Mouse (Mus musculus) kidney, embryonic 15.5 days (tissue): ENCODE measurements at regions not wholly inside any gene's neighbourhood (a gene's known extent, or its start where the extent isn't known, plus 50 kb on each side); places are given as distances from the start of the nearest gene placed in this dataset.

Experiments
- ATAC-seq: fragments of 200-750 bp; cut with Nextera tagmentation; replicated peaks from 2 replicates; pipeline ENCODE4 v1.8.0; 2017; ENCODE audit warnings: moderate TSS enrichment; ENCODE audit not compliant: low FRiP score
- H3K27ac ChIP-seq: fragments of 300-500 bp; sonication (generic); 2 replicates; pipeline ENCODE4 v1.5.1; 2015; ENCODE audit warnings: mild to moderate bottlenecking, inconsistent platforms
- H3K27me3 ChIP-seq: fragments of 300-500 bp; sonication (generic); 2 replicates; pipeline ENCODE4 v1.6.1; 2015; ENCODE audit warnings: inconsistent platforms
- H3K36me3 ChIP-seq: fragments of 300-500 bp; sonication (generic); 2 replicates; pipeline ENCODE4 v1.6.1; 2015; ENCODE audit warnings: inconsistent platforms
- H3K4me1 ChIP-seq: fragments of 300-500 bp; sonication (generic); 2 replicates; pipeline ENCODE4 v1.6.1; 2015; ENCODE audit warnings: inconsistent platforms
- H3K4me2 ChIP-seq: fragments of 300-500 bp; sonication (generic); 2 replicates; pipeline ENCODE4 v1.6.1; 2015; ENCODE audit warnings: moderate library complexity, mild to moderate bottlenecking, inconsistent platforms
- H3K4me3 ChIP-seq: fragments of 300-500 bp; sonication (generic); replicated peaks from 2 replicates; pipeline ENCODE4 v1.5.1; 2015; ENCODE audit warnings: mild to moderate bottlenecking, inconsistent platforms
- H3K9ac ChIP-seq: fragments of 300-500 bp; sonication (generic); 2 replicates; pipeline ENCODE4 v1.6.1; 2015; ENCODE audit warnings: mild to moderate bottlenecking, inconsistent platforms
- H3K9me3 ChIP-seq: fragments of 300-500 bp; sonication (generic); replicated peaks from 2 replicates; pipeline ENCODE4 v1.6.1; 2016; ENCODE audit warnings: inconsistent platforms
- WGBS: fragments of 180-500 bp; shearing (Covaris S2); methylation state at CpG from one replicate; pipeline ENCODE4 v1.1.7; 2015; ENCODE audit warnings: mixed read lengths; 5-methylcytosine and 5-hydroxymethylcytosine counted together

- ATAC-seq = peak; percentile 92
- WGBS = 28% methylated on average over 3 of the region's 3 CpGs
- peaks cover 4% of the 10 kb centered on the region; the same call in 1 of the 2 replicates for H3K9me3 ChIP-seq
These were observed 398.3 kb downstream of the Gm4340 start for GRCm38 (mm10) chr10:104592009-104592603.

GRCm38 (mm10) chr10:104595920-104596319 is 402.1 kb downstream of the Gm4340 start:
- Histone ChIP-seq H3K36me3 (no peaks in the 10 kb centered on the region), H3K9me3 (no peaks in the 10 kb centered on the region), H3K4me2 (no peak overlapping the region), H3K4me3 (no peak overlapping the region), H3K9ac (no peak overlapping the region), H3K4me1 (no peaks in the 10 kb centered on the region), H3K27ac (no peak overlapping the region), H3K27me3 (no peaks in the 10 kb centered on the region)
- 85% methylated on average over 5 of the region's 5 CpGs for WGBS
- ATAC-seq = no peak

More at GRCm38 (mm10) chr10:104592009-104592603, 398.3 kb downstream of the Gm4340 start:
- Histone ChIP-seq H3K4me1 (no peaks in the 10 kb centered on the region), H3K27ac (no peak overlapping the region), H3K4me2 (no peak overlapping the region), H3K9ac (no peak overlapping the region), H3K4me3 (no peak overlapping the region), H3K27me3 (no peaks in the 10 kb centered on the region), H3K36me3 (no peaks in the 10 kb centered on the region)

GRCm38 (mm10) chr10:104627629-104628028 is 433.8 kb downstream of the Gm4340 start:
- Histone ChIP-seq H3K27me3 (no peaks in the 10 kb centered on the region), H3K9ac (no peak overlapping the region), H3K27ac (no peak overlapping the region), H3K4me2 (no peak overlapping the region), H3K9me3 (no peaks in the 10 kb centered on the region), H3K36me3 (no peaks in the 10 kb centered on the region), H3K4me3 (no peak overlapping the region), H3K4me1 (no peaks in the 10 kb centered on the region)
- ATAC-seq = no peak
- 55% methylated on average over 1 of the region's 1 CpGs for WGBS

- H3K4me3 ChIP-seq = no peak overlapping the region
- no peak overlapping the region for H3K9ac ChIP-seq
- no peaks in the 10 kb centered on the region for H3K36me3 ChIP-seq
- 87% methylated on average over 8 of the region's 8 CpGs for WGBS
- no peak overlapping the region for H3K27ac ChIP-seq
- no peaks in the 10 kb centered on the region for H3K4me1 ChIP-seq
- no peaks in the 10 kb centered on the region for H3K9me3 ChIP-seq
- H3K4me2 ChIP-seq = no peak overlapping the region
- no peak for ATAC-seq
- H3K27me3 ChIP-seq = no peaks in the 10 kb centered on the region
These were observed 457.2 kb downstream of the Gm4340 start for GRCm38 (mm10) chr10:104651020-104651419.

DNA sequence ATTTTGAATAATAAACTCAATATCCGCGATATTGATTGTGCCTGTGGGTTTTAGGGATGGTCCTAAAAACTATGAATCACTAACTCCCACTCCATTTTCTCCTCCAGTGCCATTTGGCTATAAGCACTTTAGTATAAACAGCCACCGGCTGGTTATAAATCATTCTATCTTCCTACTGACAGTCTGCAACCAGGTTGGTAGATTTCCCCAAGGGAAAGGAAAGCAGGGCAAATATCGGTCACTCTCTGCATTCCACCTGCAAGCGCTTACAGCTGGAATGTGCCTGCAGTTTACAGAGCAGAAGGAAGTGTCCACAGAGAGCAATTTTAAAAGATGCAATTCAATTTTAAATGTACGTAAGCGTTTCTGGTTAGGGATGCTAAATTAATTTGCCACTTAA is 466.5 kb downstream of the Gm4340 start:
- Histone ChIP-seq H3K4me1 (no peaks in the 10 kb centered on the region), H3K36me3 (no peaks in the 10 kb centered on the region), H3K27me3 (no peaks in the 10 kb centered on the region), H3K4me2 (no peak overlapping the region), H3K9ac (no peak overlapping the region), H3K9me3 (no peaks in the 10 kb centered on the region), H3K4me3 (no peak overlapping the region), H3K27ac (no peak overlapping the region)
- ATAC-seq = no peak
- 58% methylated on average over 7 of the region's 7 CpGs for WGBS

DNA sequence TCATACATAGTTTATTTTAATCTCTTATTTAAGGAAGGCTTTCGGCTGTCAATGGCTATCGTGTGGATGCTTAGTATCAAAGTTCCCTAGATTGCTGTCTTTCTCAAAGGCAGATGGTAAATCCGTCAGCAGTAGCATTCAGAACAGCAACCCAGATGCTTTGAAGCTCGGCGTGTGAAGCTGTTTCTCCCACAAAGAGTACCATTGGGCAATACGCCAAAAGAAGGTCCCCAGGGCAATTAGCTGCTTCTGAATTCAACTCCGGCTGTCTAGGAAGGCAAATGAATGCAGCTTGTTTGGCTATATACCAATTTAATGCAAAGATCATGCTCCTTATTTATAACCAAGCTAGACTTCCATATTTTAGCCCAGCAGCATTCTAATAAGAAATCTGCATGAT is 467.8 kb downstream of the Gm4340 start:
- Histone ChIP-seq H3K9ac (no peak overlapping the region), H3K9me3 (no peaks in the 10 kb centered on the region), H3K4me3 (no peak overlapping the region), H3K27ac (no peak overlapping the region), H3K4me2 (no peak overlapping the region), H3K27me3 (no peaks in the 10 kb centered on the region), H3K4me1 (no peaks in the 10 kb centered on the region), H3K36me3 (no peaks in the 10 kb centered on the region)
- ATAC-seq = no peak
- 38% methylated on average over 7 of the region's 7 CpGs for WGBS

DNA sequence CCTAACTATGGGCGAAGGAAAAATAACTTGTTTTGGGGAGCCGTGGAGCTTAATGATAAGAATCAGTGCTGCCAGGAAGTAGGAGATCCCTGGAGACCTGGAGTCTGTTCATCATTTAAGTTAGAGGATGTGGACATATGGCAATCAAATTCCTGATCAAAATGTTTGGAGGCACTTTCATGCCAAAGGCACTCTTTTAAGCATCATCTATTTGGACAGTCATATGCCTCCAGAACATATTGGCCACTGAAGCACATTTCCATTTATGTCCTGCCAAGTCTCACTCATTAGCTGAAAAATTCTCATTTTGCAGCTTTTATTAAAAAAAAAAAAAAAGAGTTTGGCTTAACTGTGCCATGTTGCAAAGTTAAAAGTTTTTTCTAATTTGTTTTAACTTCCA is 474.4 kb downstream of the Gm4340 start:
- Histone ChIP-seq H3K9ac (no peak overlapping the region), H3K4me3 (no peak overlapping the region), H3K9me3 (no peaks in the 10 kb centered on the region), H3K4me2 (no peak overlapping the region), H3K36me3 (no peaks in the 10 kb centered on the region), H3K4me1 (no peaks in the 10 kb centered on the region), H3K27me3 (no peaks in the 10 kb centered on the region), H3K27ac (no peak overlapping the region)
- ATAC-seq = no peak
- WGBS = 75% methylated on average over 2 of the region's 2 CpGs

DNA sequence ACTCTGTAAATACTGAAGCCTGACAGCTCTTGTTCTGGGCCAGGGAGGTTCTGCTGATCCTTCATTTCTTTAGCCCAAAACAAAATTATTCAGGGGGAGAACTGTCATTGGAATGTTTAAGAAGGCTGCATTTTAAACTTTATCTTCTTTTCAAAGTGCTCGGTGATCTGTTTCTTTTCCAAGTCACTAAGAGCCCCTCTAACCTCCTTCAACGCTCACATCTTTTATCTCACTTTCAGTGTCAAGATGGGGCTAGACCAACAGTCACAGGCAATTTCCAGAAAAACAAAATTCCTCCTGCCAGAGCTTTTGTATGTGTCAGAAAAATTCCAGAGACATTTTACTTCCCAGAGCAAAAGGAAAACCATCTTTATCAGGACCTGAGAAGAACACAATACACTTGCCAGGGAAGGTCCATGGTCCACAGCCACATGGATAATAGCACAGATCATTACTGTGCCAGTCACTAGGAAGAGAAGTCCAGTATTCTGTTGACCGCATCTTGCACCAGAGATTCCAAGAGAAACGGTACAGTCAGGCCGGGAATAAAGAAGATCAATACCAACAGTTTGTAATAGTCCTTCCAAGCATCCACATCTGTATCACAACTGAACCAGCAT is 491.0 kb downstream of the Gm4340 start:
- Histone ChIP-seq H3K27ac (no peak overlapping the region), H3K4me1 (no peaks in the 10 kb centered on the region), H3K9ac (no peak overlapping the region), H3K36me3 (no peaks in the 10 kb centered on the region), H3K27me3 (no peaks in the 10 kb centered on the region), H3K4me2 (no peak overlapping the region), H3K9me3 (no peaks in the 10 kb centered on the region), H3K4me3 (no peak overlapping the region)
- no peak for ATAC-seq
- WGBS = 74% methylated on average over 5 of the region's 5 CpGs

DNA sequence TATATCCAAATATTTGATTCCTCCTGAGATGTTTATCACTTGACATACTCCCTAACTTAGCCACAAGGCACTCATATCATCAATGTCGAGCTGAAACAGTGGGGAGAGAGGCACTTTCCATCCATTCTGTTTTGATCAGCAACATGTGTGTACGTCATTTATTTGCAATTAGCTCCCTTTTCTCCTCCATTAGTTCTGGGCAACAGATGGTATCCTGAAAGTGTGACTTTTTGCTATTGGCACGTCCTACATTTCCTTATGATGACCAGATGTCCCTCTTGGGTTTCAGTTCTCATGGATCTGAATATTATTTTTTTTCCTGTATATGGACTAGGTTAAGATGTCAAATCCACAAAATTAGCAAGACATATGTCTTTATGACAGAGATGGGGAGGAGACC is 492.0 kb downstream of the Gm4340 start:
- H3K27ac ChIP-seq = no peak overlapping the region
- no peak overlapping the region for H3K4me3 ChIP-seq
- ATAC-seq = no peak
- no peaks in the 10 kb centered on the region for H3K27me3 ChIP-seq
- H3K4me2 ChIP-seq = no peak overlapping the region
- WGBS = 84% methylated on average over 3 of the region's 3 CpGs
- no peak overlapping the region for H3K9ac ChIP-seq
- H3K4me1 ChIP-seq = no peaks in the 10 kb centered on the region
- no peaks in the 10 kb centered on the region for H3K9me3 ChIP-seq
- no peaks in the 10 kb centered on the region for H3K36me3 ChIP-seq

DNA sequence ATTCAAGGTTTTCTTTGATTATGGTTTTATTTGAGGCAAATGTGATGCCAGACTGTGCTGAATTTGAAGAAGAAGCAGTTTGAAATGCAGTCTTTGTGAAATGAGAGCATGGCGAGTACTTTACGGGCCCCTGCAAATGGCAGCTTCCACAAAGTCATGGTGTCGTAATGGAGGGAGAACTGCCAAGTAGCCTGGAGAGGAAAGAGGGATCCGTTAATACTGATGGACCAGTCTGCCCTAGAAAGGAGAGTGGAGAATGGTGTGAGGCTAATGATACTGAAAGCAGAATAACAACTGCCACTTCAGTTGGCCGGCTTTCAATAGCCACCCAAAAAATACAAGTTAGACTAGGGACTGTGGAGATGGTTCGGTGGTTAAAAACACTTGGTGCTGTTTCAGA is 492.8 kb downstream of the Gm4340 start:
- Histone ChIP-seq H3K36me3 (no peaks in the 10 kb centered on the region), H3K27ac (no peak overlapping the region), H3K9me3 (no peaks in the 10 kb centered on the region), H3K27me3 (no peaks in the 10 kb centered on the region), H3K4me2 (no peak overlapping the region), H3K4me1 (no peaks in the 10 kb centered on the region), H3K9ac (no peak overlapping the region), H3K4me3 (no peak overlapping the region)
- WGBS = 81% methylated on average over 6 of the region's 6 CpGs
- ATAC-seq = no peak

GRCm38 (mm10) chr10:104694974-104695373 is 501.1 kb downstream of the Gm4340 start:
- no peak overlapping the region for H3K4me3 ChIP-seq
- no peak overlapping the region for H3K27ac ChIP-seq
- WGBS = 85% methylated on average over 3 of the region's 3 CpGs
- H3K4me1 ChIP-seq = no peaks in the 10 kb centered on the region
- no peaks in the 10 kb centered on the region for H3K9me3 ChIP-seq
- ATAC-seq = no peak
- no peak overlapping the region for H3K9ac ChIP-seq
- H3K4me2 ChIP-seq = no peak overlapping the region
- H3K27me3 ChIP-seq = no peaks in the 10 kb centered on the region
- H3K36me3 ChIP-seq = no peaks in the 10 kb centered on the region

DNA sequence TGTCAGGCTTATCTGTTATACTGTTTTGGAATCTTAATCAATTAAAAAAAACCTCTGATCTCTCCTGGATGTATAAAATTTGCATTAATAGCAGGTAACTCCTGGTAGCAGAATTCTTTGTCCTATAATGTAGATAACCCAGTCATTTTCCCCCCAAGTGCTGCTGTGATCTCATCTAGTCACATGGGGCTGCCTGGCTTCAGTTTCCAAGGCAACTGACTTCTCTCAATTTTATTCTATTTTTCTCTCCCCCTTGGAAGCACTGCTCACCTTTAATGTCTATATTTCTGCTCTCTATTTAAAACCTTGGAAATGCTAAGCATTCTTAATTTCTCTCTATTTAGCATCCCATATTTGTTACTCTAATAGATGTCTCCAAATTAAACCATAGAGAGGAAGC is 515.1 kb downstream of the Gm4340 start:
- Histone ChIP-seq H3K27ac (no peak overlapping the region), H3K27me3 (no peaks in the 10 kb centered on the region), H3K4me1 (no peaks in the 10 kb centered on the region), H3K9ac (no peak overlapping the region), H3K9me3 (no peaks in the 10 kb centered on the region), H3K4me2 (no peak overlapping the region), H3K4me3 (no peak overlapping the region), H3K36me3 (no peaks in the 10 kb centered on the region)
- ATAC-seq = no peak
